Mouse (Mus musculus): ENCODE data around the gene Hmga2.

The Hmga2 gene

DNA sequence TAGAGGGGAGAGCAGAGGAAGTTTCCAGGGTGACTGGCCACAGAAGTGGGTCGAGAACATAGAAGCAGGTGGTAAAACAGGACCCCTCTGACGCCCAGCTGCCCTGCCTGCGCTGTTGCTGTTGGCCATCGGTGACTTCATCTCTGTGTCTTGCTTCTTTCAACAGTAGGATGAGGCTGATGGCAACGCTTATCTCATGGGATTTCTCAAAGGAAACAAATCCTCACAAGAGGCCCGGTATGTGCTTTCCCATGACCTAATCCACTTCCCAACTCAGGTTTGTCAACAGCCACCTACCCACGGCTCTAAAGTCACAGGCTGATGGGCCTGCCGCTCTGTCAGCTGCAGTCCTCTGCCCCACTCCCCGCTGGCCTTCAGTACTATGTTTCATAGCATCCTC, 52.3 kb downstream of the Hmga2 start:
- no peak for DNase-seq (ENCODE audit: low spot score in 2 of 2)

GRCm38 (mm10) chr10:120423256-120423655, 53.0 kb downstream of the Hmga2 start:
- no peak for DNase-seq (ENCODE audit: low spot score in 2 of 2)

DNA sequence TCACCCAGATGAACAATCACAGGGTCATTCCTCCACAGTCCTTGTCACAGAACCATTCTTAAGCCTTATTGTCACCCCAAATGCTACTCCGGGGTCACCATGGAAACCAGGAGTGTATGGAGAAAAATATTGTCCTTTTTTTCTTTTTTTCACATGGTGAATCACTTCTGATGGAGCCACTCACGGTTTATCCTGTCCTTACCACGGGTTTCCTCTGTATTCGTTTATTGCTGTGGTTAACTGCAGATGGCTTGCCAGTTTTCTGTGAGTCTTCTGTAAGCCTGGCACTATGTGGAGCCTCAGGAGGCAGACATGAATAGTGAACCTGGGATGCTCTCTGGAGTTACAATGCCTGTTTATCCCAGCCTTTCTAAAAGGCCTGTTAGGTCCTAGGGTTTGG, 53.4 kb downstream of the Hmga2 start:
- no peak for DNase-seq (ENCODE audit: low spot score in 2 of 2)

- DNase-seq (ENCODE audit: low spot score in 2 of 2), result no peak
Measured at GRCm38 (mm10) chr10:120422050-120422449, 54.2 kb downstream of the Hmga2 start.

- no peak for DNase-seq (ENCODE audit: low spot score in 2 of 2)
Measured at GRCm38 (mm10) chr10:120420971-120421629, 55.2 kb downstream of the Hmga2 start.

GRCm38 (mm10) chr10:120418738-120419523, 57.3 kb downstream of the Hmga2 start:
- DNase-seq (ENCODE audit: low spot score in 2 of 2), result no peak

DNA sequence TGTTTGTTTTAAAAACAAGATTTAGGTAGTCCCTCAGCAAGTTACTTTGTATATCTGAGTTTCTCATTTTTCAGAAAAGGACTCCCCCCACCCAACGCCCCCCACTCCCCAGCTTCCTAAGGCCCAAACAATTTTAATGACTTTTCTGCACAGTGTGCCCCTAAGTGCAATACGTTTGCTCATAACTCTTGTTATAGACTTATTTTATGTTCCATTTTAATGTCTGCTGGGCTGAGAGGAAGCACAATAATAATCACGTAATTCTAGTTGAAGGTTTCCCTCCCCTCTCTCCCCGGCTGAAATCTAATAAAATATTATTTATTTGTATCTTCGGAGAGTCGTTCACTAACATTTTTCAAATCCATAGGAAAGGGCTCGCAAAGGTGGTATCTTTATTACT, 58.1 kb downstream of the Hmga2 start:
- DNase-seq (ENCODE audit: low spot score in 2 of 2), result no peak

- DNase-seq (ENCODE audit: low spot score in 2 of 2), result no peak
Measured at GRCm38 (mm10) chr10:120417488-120418118, 58.7 kb downstream of the Hmga2 start.

DNA sequence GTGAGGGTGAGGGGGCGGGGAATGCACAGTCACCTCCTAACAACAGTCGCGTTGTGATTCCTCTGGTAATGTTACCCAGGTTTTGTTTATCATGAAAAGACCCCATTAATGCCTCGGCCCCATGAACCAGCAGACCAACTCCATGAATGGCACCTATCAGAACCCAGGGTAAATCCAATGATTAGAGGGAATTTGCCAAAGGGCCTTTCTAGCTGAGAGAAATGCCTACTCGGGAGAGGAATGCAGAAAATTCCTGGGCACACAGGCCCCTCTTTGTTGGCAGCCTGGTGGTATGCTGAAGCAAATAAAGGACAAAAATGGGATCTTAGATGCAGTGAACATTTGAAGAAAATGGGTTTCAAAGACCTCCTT, 59.2 kb downstream of the Hmga2 start:
- DNase-seq (ENCODE audit: low spot score in 2 of 2), result no peak

DNA sequence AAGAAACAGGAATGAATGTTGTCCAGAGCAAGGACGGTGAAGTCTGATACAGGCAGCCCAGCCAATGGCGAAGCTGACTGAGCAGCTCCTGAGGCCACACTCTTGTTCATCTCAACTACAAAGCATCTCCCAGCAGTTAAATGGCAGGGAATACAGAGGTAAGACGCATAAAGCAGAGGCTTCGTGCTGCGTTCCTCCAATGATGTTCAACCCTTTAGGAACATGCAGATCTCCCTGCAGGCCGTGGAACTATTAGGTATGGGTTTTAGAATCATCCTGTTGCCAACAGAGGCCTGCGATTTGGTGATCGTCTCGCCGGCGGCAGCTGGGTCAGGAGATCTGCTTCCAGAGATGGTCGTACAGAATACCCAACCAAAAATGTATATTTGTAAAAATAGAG, 59.6 kb downstream of the Hmga2 start:
- no peak for DNase-seq (ENCODE audit: low spot score in 2 of 2)

- DNase-seq (ENCODE audit: low spot score in 2 of 2), result no peak
Measured at GRCm38 (mm10) chr10:120412215-120412614, 64.1 kb downstream of the Hmga2 start.

DNA sequence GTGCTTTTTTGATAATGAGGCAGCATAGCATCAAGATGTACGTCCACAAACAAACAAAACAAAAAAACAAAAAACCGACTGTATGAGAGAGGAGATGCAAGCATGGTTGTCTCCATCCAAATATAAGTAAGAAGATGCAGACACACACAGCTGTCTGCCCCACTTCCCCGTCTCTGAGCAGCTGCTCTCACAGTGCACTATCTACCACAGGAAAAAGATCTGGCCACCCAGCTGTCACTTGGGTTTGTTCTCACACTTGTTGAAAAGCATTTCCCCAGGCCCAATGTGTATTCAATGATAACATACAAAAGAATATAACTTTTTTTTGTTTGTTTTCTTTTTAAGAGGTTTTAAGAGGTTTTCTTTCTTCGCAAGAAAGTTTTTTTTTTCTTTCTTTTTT, 65.3 kb downstream of the Hmga2 start:
- DNase-seq (ENCODE audit: low spot score in 2 of 2), result no peak

GRCm38 (mm10) chr10:120409131-120409530, 67.1 kb downstream of the Hmga2 start:
- DNase-seq (ENCODE audit: low spot score in 2 of 2), result no peak

- no peak for DNase-seq (ENCODE audit: low spot score in 2 of 2)
Measured at GRCm38 (mm10) chr10:120407230-120407629, 69.0 kb downstream of the Hmga2 start.

- no peak for DNase-seq (ENCODE audit: low spot score in 2 of 2)
Measured at GRCm38 (mm10) chr10:120406038-120406437, 70.2 kb downstream of the Hmga2 start.

DNA sequence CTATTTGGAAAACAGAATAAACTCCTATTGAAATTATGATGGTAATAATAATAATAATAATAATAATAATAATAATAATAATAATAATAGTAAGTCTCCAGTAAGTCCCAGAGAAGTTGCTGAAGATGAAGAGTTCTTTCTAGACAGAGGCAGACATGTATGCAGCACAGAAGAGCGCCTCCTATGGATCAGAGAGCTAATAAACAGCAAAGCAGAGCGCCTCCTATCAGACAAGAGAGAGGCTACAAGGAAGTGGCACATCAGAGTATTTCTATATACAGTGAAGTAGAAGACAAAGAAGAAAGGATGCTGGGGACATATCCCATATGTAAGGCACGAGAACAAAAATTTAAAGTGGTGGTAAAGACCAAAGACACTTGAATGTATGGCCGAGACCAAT, 70.9 kb downstream of the Hmga2 start:
- DNase-seq (ENCODE audit: low spot score in 2 of 2), result no peak

- DNase-seq (ENCODE audit: low spot score in 2 of 2), result no peak
Measured at GRCm38 (mm10) chr10:120402966-120403365, 73.3 kb downstream of the Hmga2 start.

- no peak for DNase-seq (ENCODE audit: low spot score in 2 of 2)
Measured at GRCm38 (mm10) chr10:120401787-120402186, 74.5 kb downstream of the Hmga2 start.

GRCm38 (mm10) chr10:120399846-120400510, 76.3 kb downstream of the Hmga2 start:
- no peak for DNase-seq (ENCODE audit: low spot score in 2 of 2)

GRCm38 (mm10) chr10:120398745-120399144, 77.5 kb downstream of the Hmga2 start:
- DNase-seq (ENCODE audit: low spot score in 2 of 2), result no peak

DNA sequence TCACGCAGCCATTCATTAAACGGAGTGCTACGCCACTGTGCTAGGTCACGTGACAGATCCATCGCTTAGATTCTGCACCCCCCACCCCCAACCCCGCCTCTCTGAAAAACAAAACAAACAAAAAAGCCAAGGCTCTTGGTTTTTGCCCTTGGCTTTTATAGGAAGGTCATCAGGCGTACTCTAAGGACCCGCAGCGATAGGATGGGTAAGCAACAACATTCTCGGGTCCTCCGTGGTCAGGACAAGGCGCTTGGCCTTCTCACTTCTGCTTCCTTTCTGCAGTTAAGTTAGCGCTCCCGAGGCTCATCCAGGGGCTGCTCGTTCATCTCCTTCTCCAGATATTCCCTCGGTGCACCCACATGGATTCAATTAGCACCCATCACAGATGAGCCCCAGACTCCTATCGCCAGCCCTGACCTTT, 79.0 kb downstream of the Hmga2 start:
- DNase-seq (ENCODE audit: low spot score in 2 of 2), result no peak

DNA sequence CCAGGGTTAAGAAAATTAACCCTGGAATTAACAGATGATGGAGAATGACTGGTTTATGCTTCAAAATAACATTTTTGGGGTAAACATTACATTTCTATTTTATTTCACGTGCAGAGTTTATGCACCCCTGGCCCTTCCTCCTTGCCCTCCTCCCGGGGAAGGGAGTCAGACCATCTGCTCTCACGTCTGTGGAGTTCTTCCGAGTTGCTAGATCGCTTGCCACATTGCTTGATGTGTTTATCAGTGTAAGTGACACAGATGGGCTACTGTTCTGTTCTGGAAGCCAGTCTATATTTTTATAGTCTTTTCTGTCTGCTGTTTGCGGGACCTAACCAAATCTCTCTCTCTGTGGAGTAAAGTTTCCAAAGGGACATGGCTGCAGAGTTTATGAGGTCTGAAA, 80.7 kb downstream of the Hmga2 start:
- DNase-seq (ENCODE audit: low spot score in 2 of 2), result no peak

All from natural killer cell, adult 2 months (primary cell).